Mouse (Mus musculus) frontal cortex, postnatal 14 days (tissue): ENCODE measurements around the gene Id1.

Experiments
- DNase-seq, 2 experiments: peaks; one replicate each; pipeline ENCODE4 v3.0.0; 2022; ENCODE audit warnings: low spot score in 2 of 2

Gene Id1

GRCm38 (mm10) chr2:152783241-152783640 is 47.2 kb downstream of the Id1 start:
- no peak for DNase-seq

GRCm38 (mm10) chr2:152784640-152785039 is 48.6 kb downstream of the Id1 start:
- DNase-seq = no peak

- DNase-seq = peak; percentile 66 to 67
Observed at GRCm38 (mm10) chr2:152785446-152786350, 49.6 kb downstream of the Id1 start.
